Mouse (Mus musculus): Measurements from ENCODE around the gene Kdelr2.

GRCm38 (mm10) chr5:143394184-143394583 lies 9.5 kb upstream of the Kdelr2 start:
- TF ChIP-seq POLR2A (IDR thresholded peaks at IDR 0.05; ENCODE audit: low read depth, low read length) (no peak), CTCF (IDR thresholded peaks at IDR 0.05; ENCODE audit: extremely low read depth, insufficient read length, insufficient replicate concordance, low read depth, low read length) (peak; percentile 23; the same call in 1 of the 2 replicates)
